Mouse (Mus musculus): Measurements from ENCODE around the gene Notch3. TPM values are rescaled to one million over a fixed set of nuclear protein-coding genes. Genes with fewer than 3 reads are reported as not detected.

Gene Notch3
- polyA plus RNA-seq, 1 experiment from 2014 or later, result 26.0 TPM

GRCm38 (mm10) chr17:32130506-32130905 lies 36.1 kb downstream of the Notch3 start:
- Histone ChIP-seq H3K4me3 (ENCODE audit: low read depth, low read length) (no peak overlapping the region), H3K4me2 (ENCODE audit: low read depth, severe bottlenecking) (no peak overlapping the region), H3K9me3 (ENCODE audit: control insufficient read depth, low read length) (no peaks in the 10 kb centered on the region), H3K36me3 (ENCODE audit: control insufficient read depth, insufficient read depth, low read length) (peaks cover 37% of the 10 kb centered on the region), H3K27ac (replicated peaks; ENCODE audit: low read depth, low read length) (no peak overlapping the region), H3K27me3 (ENCODE audit: control insufficient read depth, insufficient read depth, low read length) (no peaks in the 10 kb centered on the region), H3K4me1 (ENCODE audit: control insufficient read depth, insufficient read depth, low read length) (no peaks in the 10 kb centered on the region), H3K9ac (ENCODE audit: low read length) (no peak overlapping the region)
- ATAC-seq (ENCODE audit: insufficient number of reproducible peaks, low FRiP score, low TSS enrichment, low read depth), result no peak
- no peak for DNase-seq (ENCODE audit: low spot score)
- 96% methylated on average over 9 of the region's 9 CpGs for WGBS

- no peak overlapping the region for H3K4me3 ChIP-seq (ENCODE audit: low read depth, low read length)
- H3K9ac ChIP-seq (ENCODE audit: low read length), result no peak overlapping the region
- 94% methylated on average over 2 of the region's 2 CpGs for WGBS
- no peaks in the 10 kb centered on the region for H3K27me3 ChIP-seq (ENCODE audit: control insufficient read depth, insufficient read depth, low read length)
- DNase-seq (ENCODE audit: low spot score) (no peak), ATAC-seq (ENCODE audit: insufficient number of reproducible peaks, low FRiP score, low TSS enrichment, low read depth) (no peak)
- H3K27ac ChIP-seq (replicated peaks; ENCODE audit: low read depth, low read length), result no peak overlapping the region
- H3K9me3 ChIP-seq (ENCODE audit: control insufficient read depth, low read length), result no peaks in the 10 kb centered on the region
- H3K36me3 ChIP-seq (ENCODE audit: control insufficient read depth, insufficient read depth, low read length), result peaks cover 32% of the 10 kb centered on the region
- H3K4me2 ChIP-seq (ENCODE audit: low read depth, severe bottlenecking), result no peak overlapping the region
- no peaks in the 10 kb centered on the region for H3K4me1 ChIP-seq (ENCODE audit: control insufficient read depth, insufficient read depth, low read length)
Measured at GRCm38 (mm10) chr17:32127195-32127594, 39.5 kb downstream of the Notch3 start.

GRCm38 (mm10) chr17:32125407-32125806 lies 41.2 kb downstream of the Notch3 start:
- H3K9ac ChIP-seq (ENCODE audit: low read length), result no peak overlapping the region
- no peaks in the 10 kb centered on the region for H3K4me1 ChIP-seq (ENCODE audit: control insufficient read depth, insufficient read depth, low read length)
- no peaks in the 10 kb centered on the region for H3K27me3 ChIP-seq (ENCODE audit: control insufficient read depth, insufficient read depth, low read length)
- no peak overlapping the region for H3K4me2 ChIP-seq (ENCODE audit: low read depth, severe bottlenecking)
- no peak overlapping the region for H3K27ac ChIP-seq (replicated peaks; ENCODE audit: low read depth, low read length)
- H3K4me3 ChIP-seq (ENCODE audit: low read depth, low read length), result no peak overlapping the region
- DNase-seq (ENCODE audit: low spot score), result no peak
- WGBS, result 86% methylated on average over 3 of the region's 3 CpGs
- no peak for ATAC-seq (ENCODE audit: insufficient number of reproducible peaks, low FRiP score, low TSS enrichment, low read depth)
- H3K36me3 ChIP-seq (ENCODE audit: control insufficient read depth, insufficient read depth, low read length), result peaks cover 30% of the 10 kb centered on the region
- no peaks in the 10 kb centered on the region for H3K9me3 ChIP-seq (ENCODE audit: control insufficient read depth, low read length)

- no peaks in the 10 kb centered on the region for H3K27me3 ChIP-seq (ENCODE audit: control insufficient read depth, insufficient read depth, low read length)
- H3K4me2 ChIP-seq (ENCODE audit: low read depth, severe bottlenecking), result no peak overlapping the region
- no peak overlapping the region for H3K9ac ChIP-seq (ENCODE audit: low read length)
- 93% methylated on average over 4 of the region's 4 CpGs for WGBS
- peaks cover 26% of the 10 kb centered on the region for H3K36me3 ChIP-seq (ENCODE audit: control insufficient read depth, insufficient read depth, low read length)
- ATAC-seq (ENCODE audit: insufficient number of reproducible peaks, low FRiP score, low TSS enrichment, low read depth), result no peak
- DNase-seq (ENCODE audit: low spot score), result no peak
- no peak overlapping the region for H3K4me3 ChIP-seq (ENCODE audit: low read depth, low read length)
- H3K27ac ChIP-seq (replicated peaks; ENCODE audit: low read depth, low read length), result no peak overlapping the region
- H3K9me3 ChIP-seq (ENCODE audit: control insufficient read depth, low read length), result no peaks in the 10 kb centered on the region
- H3K4me1 ChIP-seq (ENCODE audit: control insufficient read depth, insufficient read depth, low read length), result no peaks in the 10 kb centered on the region; the same call in 1 of the 2 replicates
Measured at GRCm38 (mm10) chr17:32123545-32123944, 43.1 kb downstream of the Notch3 start.

- Histone ChIP-seq H3K4me1 (ENCODE audit: control insufficient read depth, insufficient read depth, low read length) (peaks cover 6% of the 10 kb centered on the region), H3K9ac (ENCODE audit: low read length) (no peak overlapping the region), H3K27me3 (ENCODE audit: control insufficient read depth, insufficient read depth, low read length) (no peaks in the 10 kb centered on the region), H3K36me3 (ENCODE audit: control insufficient read depth, insufficient read depth, low read length) (peaks cover 23% of the 10 kb centered on the region), H3K4me3 (ENCODE audit: low read depth, low read length) (no peak overlapping the region), H3K27ac (replicated peaks; ENCODE audit: low read depth, low read length) (no peak overlapping the region), H3K4me2 (ENCODE audit: low read depth, severe bottlenecking) (no peak overlapping the region), H3K9me3 (ENCODE audit: control insufficient read depth, low read length) (no peaks in the 10 kb centered on the region)
- DNase-seq (ENCODE audit: low spot score) (no peak), ATAC-seq (ENCODE audit: insufficient number of reproducible peaks, low FRiP score, low TSS enrichment, low read depth) (no peak)
- WGBS, result 80% methylated on average over 14 of the region's 14 CpGs
Measured at GRCm38 (mm10) chr17:32122587-32122970, 44.1 kb downstream of the Notch3 start.

- peaks cover 6% of the 10 kb centered on the region for H3K4me1 ChIP-seq (ENCODE audit: control insufficient read depth, insufficient read depth, low read length)
- no peak overlapping the region for H3K27ac ChIP-seq (replicated peaks; ENCODE audit: low read depth, low read length)
- H3K36me3 ChIP-seq (ENCODE audit: control insufficient read depth, insufficient read depth, low read length), result peaks cover 17% of the 10 kb centered on the region
- WGBS, result 79% methylated on average over 19 of the region's 19 CpGs
- no peaks in the 10 kb centered on the region for H3K27me3 ChIP-seq (ENCODE audit: control insufficient read depth, insufficient read depth, low read length)
- H3K9me3 ChIP-seq (ENCODE audit: control insufficient read depth, low read length), result no peaks in the 10 kb centered on the region
- no peak overlapping the region for H3K4me2 ChIP-seq (ENCODE audit: low read depth, severe bottlenecking)
- H3K4me3 ChIP-seq (ENCODE audit: low read depth, low read length), result no peak overlapping the region
- ATAC-seq (ENCODE audit: insufficient number of reproducible peaks, low FRiP score, low TSS enrichment, low read depth) (no peak), DNase-seq (ENCODE audit: low spot score) (no peak)
- no peak overlapping the region for H3K9ac ChIP-seq (ENCODE audit: low read length)
Measured at GRCm38 (mm10) chr17:32121833-32122586, 44.6 kb downstream of the Notch3 start.

DNA sequence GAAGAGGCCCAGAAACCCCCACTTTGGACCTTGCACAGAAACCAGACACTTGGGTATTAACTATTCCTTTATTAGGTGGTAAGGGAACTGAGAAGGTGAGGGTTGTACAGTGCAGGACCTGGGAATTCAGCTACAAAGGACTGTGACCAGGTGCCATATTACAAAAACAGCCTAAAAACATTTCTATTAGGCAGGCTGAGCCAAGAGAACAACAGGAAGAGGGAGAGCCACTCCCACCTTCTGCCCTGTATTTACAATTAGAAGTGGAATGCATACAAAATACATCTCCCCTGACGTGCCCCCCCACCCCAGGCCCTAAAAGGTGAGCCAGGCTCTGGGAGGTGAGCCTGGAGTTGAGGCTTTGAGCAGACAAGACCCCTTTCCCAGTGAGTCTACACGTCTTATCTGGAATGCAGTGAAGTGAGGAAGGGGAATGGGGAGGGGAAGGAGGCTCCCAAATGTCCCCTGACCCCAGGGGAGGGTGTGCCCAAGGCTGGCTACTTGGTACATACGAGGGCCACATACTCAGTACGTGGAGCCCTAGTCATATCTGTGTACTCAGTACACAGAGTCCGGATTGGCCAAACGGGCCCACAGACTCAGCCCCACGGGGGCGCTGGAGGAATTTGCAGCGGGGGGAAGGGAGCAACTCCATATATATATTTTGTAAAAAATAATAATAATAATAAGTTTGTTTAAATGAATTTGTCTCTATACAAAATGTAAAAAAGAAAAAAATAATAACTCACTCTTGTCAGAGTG lies 45.7 kb downstream of the Notch3 start:
- Histone ChIP-seq H3K4me3 (ENCODE audit: low read depth, low read length) (no peak overlapping the region), H3K9ac (ENCODE audit: low read length) (no peak overlapping the region), H3K4me1 (ENCODE audit: control insufficient read depth, insufficient read depth, low read length) (peaks cover 6% of the 10 kb centered on the region), H3K36me3 (ENCODE audit: control insufficient read depth, insufficient read depth, low read length) (peaks cover 14% of the 10 kb centered on the region; the same call in 1 of the 2 replicates), H3K27ac (replicated peaks; ENCODE audit: low read depth, low read length) (no peak overlapping the region), H3K27me3 (ENCODE audit: control insufficient read depth, insufficient read depth, low read length) (no peaks in the 10 kb centered on the region), H3K4me2 (ENCODE audit: low read depth, severe bottlenecking) (no peak overlapping the region), H3K9me3 (ENCODE audit: control insufficient read depth, low read length) (no peaks in the 10 kb centered on the region)
- DNase-seq (ENCODE audit: low spot score), result no peak
- no peak for ATAC-seq (ENCODE audit: insufficient number of reproducible peaks, low FRiP score, low TSS enrichment, low read depth)
- WGBS, result 79% methylated on average over 9 of the region's 9 CpGs

GRCm38 (mm10) chr17:32119196-32119595 lies 47.5 kb downstream of the Notch3 start:
- Histone ChIP-seq H3K36me3 (ENCODE audit: control insufficient read depth, insufficient read depth, low read length) (peaks cover 13% of the 10 kb centered on the region; the same call in 1 of the 2 replicates), H3K9ac (ENCODE audit: low read length) (no peak overlapping the region), H3K4me2 (ENCODE audit: low read depth, severe bottlenecking) (no peak overlapping the region), H3K4me3 (ENCODE audit: low read depth, low read length) (no peak overlapping the region), H3K9me3 (ENCODE audit: control insufficient read depth, low read length) (no peaks in the 10 kb centered on the region), H3K27ac (replicated peaks; ENCODE audit: low read depth, low read length) (no peak overlapping the region), H3K4me1 (ENCODE audit: control insufficient read depth, insufficient read depth, low read length) (peaks cover 10% of the 10 kb centered on the region), H3K27me3 (ENCODE audit: control insufficient read depth, insufficient read depth, low read length) (no peaks in the 10 kb centered on the region)
- ATAC-seq (ENCODE audit: insufficient number of reproducible peaks, low FRiP score, low TSS enrichment, low read depth), result no peak
- no peak for DNase-seq (ENCODE audit: low spot score)
- WGBS, result 86% methylated on average over 16 of the region's 16 CpGs
